Mouse (Mus musculus) kidney, postnatal 36 days (tissue): ENCODE results near the gene Pard3b.
A peak's percentile ranks its signal among the peaks of the same experiment; 100 is the strongest.

Experiments used
- DNase-seq, 2 experiments: peaks; one replicate each; pipeline ENCODE4 v3.0.0; 2021 to 2022; ENCODE audit warnings: mixed read lengths in 2 of 2

The Pard3b gene

GRCm38 (mm10) chr1:62412988-62413387 is 774.4 kb downstream of the Pard3b start:
- DNase-seq, result no peak

GRCm38 (mm10) chr1:62414521-62414920 is 775.9 kb downstream of the Pard3b start:
- DNase-seq, result no peak

- DNase-seq, result no peak
Measured at GRCm38 (mm10) chr1:62416627-62417374, 778.2 kb downstream of the Pard3b start.

- DNase-seq, result peak; percentile 38 to 41
Measured at GRCm38 (mm10) chr1:62422896-62423650, 784.4 kb downstream of the Pard3b start.

GRCm38 (mm10) chr1:62425369-62425768 is 786.7 kb downstream of the Pard3b start:
- no peak for DNase-seq

GRCm38 (mm10) chr1:62428736-62429135 is 790.1 kb downstream of the Pard3b start:
- DNase-seq, result peak; percentile 30 to 62

GRCm38 (mm10) chr1:62429333-62430182 is 790.9 kb downstream of the Pard3b start:
- no peak for DNase-seq

GRCm38 (mm10) chr1:62431054-62431453 is 792.4 kb downstream of the Pard3b start:
- no peak for DNase-seq

- no peak for DNase-seq
Measured at GRCm38 (mm10) chr1:62433891-62434290, 795.3 kb downstream of the Pard3b start.

- no peak for DNase-seq
Measured at GRCm38 (mm10) chr1:62435844-62436243, 797.2 kb downstream of the Pard3b start.

GRCm38 (mm10) chr1:62436304-62436703 is 797.7 kb downstream of the Pard3b start:
- DNase-seq, result no peak

GRCm38 (mm10) chr1:62437493-62437892 is 798.9 kb downstream of the Pard3b start:
- DNase-seq, result no peak

GRCm38 (mm10) chr1:62444406-62444805 is 805.8 kb downstream of the Pard3b start:
- DNase-seq, result no peak

GRCm38 (mm10) chr1:62446818-62447217 is 808.2 kb downstream of the Pard3b start:
- DNase-seq, result no peak

GRCm38 (mm10) chr1:62449193-62449875 is 810.7 kb downstream of the Pard3b start:
- no peak for DNase-seq

GRCm38 (mm10) chr1:62465536-62465935 is 826.9 kb downstream of the Pard3b start:
- DNase-seq, result no peak

- DNase-seq, result no peak
Measured at GRCm38 (mm10) chr1:62466544-62466943, 827.9 kb downstream of the Pard3b start.

GRCm38 (mm10) chr1:62483059-62483458 is 844.4 kb downstream of the Pard3b start:
- no peak for DNase-seq

- DNase-seq, result no peak
Measured at GRCm38 (mm10) chr1:62488871-62489270, 850.2 kb downstream of the Pard3b start.

GRCm38 (mm10) chr1:62499146-62499545 is 860.5 kb downstream of the Pard3b start:
- peak in 1 of 2 experiments; percentile 12 for DNase-seq

- no peak for DNase-seq
Measured at GRCm38 (mm10) chr1:62510501-62510900, 871.9 kb downstream of the Pard3b start.

- DNase-seq, result no peak
Measured at GRCm38 (mm10) chr1:62511681-62512080, 873.1 kb downstream of the Pard3b start.
